Mouse (Mus musculus) limb, embryonic 15.5 days (tissue): Measurements from ENCODE around the gene Slc17a3. TPM values are rescaled to one million over a fixed set of nuclear protein-coding genes. Genes with fewer than 3 reads are reported as not detected.

Experiments used
- ATAC-seq: fragments of 200-750 bp; cut with Nextera tagmentation; 2 replicates; pipeline ENCODE4 v1.8.0; 2017; ENCODE audit warnings: low read depth, moderate TSS enrichment; ENCODE audit not compliant: insufficient number of reproducible peaks, low FRiP score, low TSS enrichment
- H3K27ac ChIP-seq: fragments of 300-500 bp; sonication (generic); 2 replicates; pipeline ENCODE4 v1.5.1; 2015; ENCODE audit warnings: moderate library complexity, mild to moderate bottlenecking, inconsistent platforms
- H3K27me3 ChIP-seq: fragments of 300-500 bp; sonication (generic); 2 replicates; pipeline ENCODE4 v1.6.1; 2015; ENCODE audit warnings: inconsistent platforms
- H3K36me3 ChIP-seq: fragments of 300-500 bp; sonication (generic); 2 replicates; pipeline ENCODE4 v1.6.1; 2015; ENCODE audit warnings: inconsistent platforms
- H3K4me1 ChIP-seq: fragments of 300-500 bp; sonication (generic); 2 replicates; pipeline ENCODE4 v1.6.1; 2015; ENCODE audit warnings: inconsistent platforms
- H3K4me2 ChIP-seq: fragments of 300-500 bp; sonication (generic); 2 replicates; pipeline ENCODE4 v1.6.1; 2015; ENCODE audit warnings: mild to moderate bottlenecking, inconsistent platforms
- H3K4me3 ChIP-seq: fragments of 300-500 bp; sonication (generic); 2 replicates; pipeline ENCODE4 v1.5.1; 2015; ENCODE audit warnings: mild to moderate bottlenecking, inconsistent platforms
- H3K9ac ChIP-seq: fragments of 300-500 bp; sonication (generic); 2 replicates; pipeline ENCODE4 v1.6.1; 2015; ENCODE audit warnings: inconsistent platforms
- H3K9me3 ChIP-seq: fragments of 300-500 bp; sonication (generic); 2 replicates; pipeline ENCODE4 v1.6.1; 2016; ENCODE audit warnings: inconsistent platforms
- WGBS: fragments of 180-500 bp; shearing (Covaris S2); methylation state at CpG from one replicate; pipeline ENCODE4 v1.1.7; 2015; 5-methylcytosine and 5-hydroxymethylcytosine counted together
- polyA plus RNA-seq: library from polyadenylated mRNA; unstranded; fragments of >200 nt; fragmentation: Nextera tagmentation; extraction: Ambion mirVana; gene quantifications from 2 replicates; pipeline ENCODE4 v1.2.1, GENCODE M21; 2015

Gene Slc17a3
- polyA plus RNA-seq, 1 experiment from 2014 or later, result 0.27 TPM

DNA sequence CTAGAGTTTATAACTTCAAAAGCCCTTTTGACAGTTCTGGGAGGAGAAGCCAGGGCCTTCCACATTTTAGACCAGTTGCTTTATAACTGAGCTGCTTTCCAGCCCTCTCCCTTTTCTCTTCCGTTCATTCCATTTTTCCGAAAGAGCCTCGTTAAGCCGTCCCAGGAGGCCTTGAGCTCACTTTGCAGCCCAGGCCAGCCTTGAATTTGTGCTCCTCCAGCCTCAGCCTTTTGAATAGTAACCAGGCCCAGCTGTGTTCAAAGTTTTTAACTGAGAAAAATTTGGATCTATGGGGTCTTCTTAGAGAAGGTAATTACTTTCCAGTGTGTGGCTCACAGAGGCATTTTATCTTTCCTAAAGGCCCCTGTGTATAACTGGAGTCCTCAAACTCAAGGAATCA, 6.6 kb downstream of the Slc17a3 start:
- 18% methylated on average over 4 of the region's 4 CpGs for WGBS

DNA sequence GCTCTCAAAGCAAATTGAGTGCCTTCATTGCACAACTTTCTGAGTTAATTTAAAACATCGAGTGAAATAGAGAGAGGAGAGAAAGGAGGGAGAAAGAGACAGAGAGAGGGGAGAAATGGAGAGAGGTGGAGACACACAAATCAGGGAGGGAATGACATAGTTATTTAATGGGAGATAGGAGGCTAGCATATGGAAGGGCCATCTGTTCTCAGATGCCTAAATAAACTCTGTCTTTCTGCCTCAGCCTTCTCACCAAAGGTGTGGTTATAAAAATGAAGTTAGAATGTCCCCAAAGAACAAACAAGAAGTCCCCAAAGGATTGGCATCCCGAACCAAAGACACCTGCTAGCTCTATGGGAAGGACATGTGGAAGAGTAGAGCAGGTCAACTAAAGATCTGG, 10.1 kb downstream of the Slc17a3 start:
- WGBS, result 76% methylated on average over 2 of the region's 2 CpGs
- Histone ChIP-seq H3K36me3 (no peaks in the 10 kb centered on the region), H3K4me3 (no peak overlapping the region), H3K27me3 (no peaks in the 10 kb centered on the region), H3K4me2 (no peak overlapping the region), H3K4me1 (peaks cover 5% of the 10 kb centered on the region; the same call in 1 of the 2 replicates), H3K9ac (no peak overlapping the region), H3K9me3 (no peaks in the 10 kb centered on the region), H3K27ac (no peak overlapping the region)
- ATAC-seq, result no peak

More for the DNA sequence above, 6.6 kb downstream of the Slc17a3 start:
- no peak overlapping the region for H3K4me2 ChIP-seq
- H3K27ac ChIP-seq, result peak overlapping the region; percentile 80
- no peaks in the 10 kb centered on the region for H3K36me3 ChIP-seq
- H3K9me3 ChIP-seq, result no peaks in the 10 kb centered on the region
- H3K27me3 ChIP-seq, result no peaks in the 10 kb centered on the region
- ATAC-seq, result peak; percentile 58; the same call in 1 of the 2 replicates
- no peak overlapping the region for H3K4me3 ChIP-seq
- H3K9ac ChIP-seq, result no peak overlapping the region
- peaks cover 8% of the 10 kb centered on the region; the same call in 1 of the 2 replicates for H3K4me1 ChIP-seq

DNA sequence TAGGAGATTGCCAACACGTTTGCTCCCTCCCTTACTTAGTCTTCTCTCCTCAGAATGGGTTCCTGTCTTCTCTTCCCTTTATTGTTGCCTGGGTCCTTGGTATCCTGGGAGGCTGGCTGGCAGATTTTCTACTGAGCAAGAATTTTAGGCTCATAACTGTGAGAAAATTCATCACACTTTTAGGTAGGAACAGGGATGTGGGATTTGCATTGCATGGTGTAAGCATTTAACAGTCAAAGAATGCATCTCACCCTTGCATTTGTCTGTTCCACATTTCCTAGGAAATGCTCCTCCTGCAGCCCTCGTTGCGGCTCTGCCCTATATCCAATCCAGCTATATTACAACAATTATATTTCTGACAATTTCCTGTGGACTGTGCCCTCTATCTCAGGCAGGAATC, 17.2 kb downstream of the Slc17a3 start:
- Histone ChIP-seq H3K4me2 (no peak overlapping the region), H3K36me3 (no peaks in the 10 kb centered on the region), H3K9me3 (no peaks in the 10 kb centered on the region), H3K4me3 (no peak overlapping the region), H3K27me3 (no peaks in the 10 kb centered on the region), H3K4me1 (no peaks in the 10 kb centered on the region), H3K9ac (no peak overlapping the region), H3K27ac (no peak overlapping the region)
- no peak for ATAC-seq
- 59% methylated on average over 3 of the region's 3 CpGs for WGBS

DNA sequence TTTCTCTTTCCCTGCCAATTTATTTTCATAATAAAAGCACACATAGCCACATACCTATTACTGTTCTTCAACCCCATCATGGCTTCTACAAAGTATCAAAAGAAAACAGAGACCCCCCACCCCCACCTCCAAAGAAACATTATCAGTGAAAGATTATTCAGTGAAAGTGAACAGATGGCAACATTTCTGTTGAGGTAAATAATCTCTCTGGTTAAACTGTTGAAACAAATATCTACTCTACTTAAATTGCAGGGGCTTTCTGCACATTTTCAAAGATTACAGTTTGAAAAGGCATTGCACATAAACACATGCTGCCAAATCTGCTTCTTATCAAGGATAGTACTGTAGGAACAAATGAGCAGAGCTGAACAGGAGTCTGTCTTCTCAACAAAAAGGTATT, 22.6 kb downstream of the Slc17a3 start:
- Histone ChIP-seq H3K4me1 (peaks cover 2% of the 10 kb centered on the region; the same call in 1 of the 2 replicates), H3K27me3 (no peaks in the 10 kb centered on the region), H3K9me3 (no peaks in the 10 kb centered on the region), H3K9ac (no peak overlapping the region), H3K36me3 (no peaks in the 10 kb centered on the region), H3K27ac (no peak overlapping the region), H3K4me3 (no peak overlapping the region), H3K4me2 (no peak overlapping the region)
- no peak for ATAC-seq

DNA sequence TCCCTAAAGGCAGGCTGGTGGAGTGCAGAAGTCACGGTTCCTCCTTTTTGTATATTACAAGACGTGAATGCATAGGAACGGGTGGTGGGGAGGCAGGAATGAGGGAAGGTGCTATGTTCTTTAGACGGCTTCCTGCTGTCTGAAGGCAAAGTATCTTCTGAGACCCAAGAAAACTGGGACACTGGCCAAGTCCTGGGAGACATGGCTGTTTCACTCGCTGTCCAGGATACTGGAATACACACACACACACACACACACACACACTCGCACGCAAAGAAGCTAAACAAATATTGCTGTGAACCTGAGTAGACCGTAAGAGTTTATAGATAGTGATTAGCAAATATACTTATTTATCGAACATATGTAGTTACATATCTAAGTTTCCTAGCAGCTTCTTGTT, 25.5 kb downstream of the Slc17a3 start:
- Histone ChIP-seq H3K4me3 (no peak overlapping the region), H3K4me2 (no peak overlapping the region), H3K27me3 (no peaks in the 10 kb centered on the region), H3K9me3 (no peaks in the 10 kb centered on the region), H3K9ac (no peak overlapping the region), H3K4me1 (peaks cover 2% of the 10 kb centered on the region; the same call in 1 of the 2 replicates), H3K36me3 (no peaks in the 10 kb centered on the region), H3K27ac (no peak overlapping the region)
- no peak for ATAC-seq
- WGBS, result 79% methylated on average over 9 of the region's 9 CpGs

DNA sequence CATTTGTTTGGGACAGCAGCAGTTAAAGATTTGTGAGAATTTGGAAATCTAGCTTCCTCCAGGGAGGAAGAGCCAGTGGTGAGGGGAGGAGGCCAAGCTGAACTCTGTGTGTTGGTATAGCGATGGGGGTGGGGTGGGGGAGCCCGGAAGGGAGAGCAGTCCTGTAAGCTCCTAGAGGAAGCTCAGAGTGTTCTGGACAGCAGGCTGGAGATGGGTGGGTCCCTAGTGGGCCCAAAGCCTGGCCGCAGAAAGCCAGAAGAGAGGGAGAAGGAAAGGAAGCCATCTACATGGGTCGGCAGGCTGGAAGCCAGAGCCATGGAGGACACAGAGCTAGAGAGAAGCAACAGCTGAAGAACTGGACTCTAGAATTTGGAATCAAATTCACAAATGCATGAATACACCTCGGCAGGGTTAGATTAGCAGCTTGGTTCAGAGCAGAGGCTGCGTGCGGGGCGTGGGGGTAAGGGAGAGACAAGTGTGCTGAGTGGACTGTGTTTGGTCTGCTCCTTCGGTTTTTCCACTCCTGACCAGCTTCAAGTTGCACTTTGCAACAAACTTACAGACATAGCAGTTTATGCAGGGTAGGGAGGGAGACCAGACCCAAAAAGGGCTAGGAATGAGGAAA, 27.0 kb downstream of the Slc17a3 start:
- Histone ChIP-seq H3K27me3 (no peaks in the 10 kb centered on the region), H3K36me3 (no peaks in the 10 kb centered on the region), H3K4me1 (peaks cover 2% of the 10 kb centered on the region; the same call in 1 of the 2 replicates), H3K4me2 (no peak overlapping the region), H3K27ac (0 out of 2 replicates have a peak overlapping the region, but pooled peaks have one; percentile 5), H3K4me3 (no peak overlapping the region), H3K9me3 (no peaks in the 10 kb centered on the region), H3K9ac (no peak overlapping the region)
- 68% methylated on average over 9 of the region's 9 CpGs for WGBS
- ATAC-seq, result no peak

DNA sequence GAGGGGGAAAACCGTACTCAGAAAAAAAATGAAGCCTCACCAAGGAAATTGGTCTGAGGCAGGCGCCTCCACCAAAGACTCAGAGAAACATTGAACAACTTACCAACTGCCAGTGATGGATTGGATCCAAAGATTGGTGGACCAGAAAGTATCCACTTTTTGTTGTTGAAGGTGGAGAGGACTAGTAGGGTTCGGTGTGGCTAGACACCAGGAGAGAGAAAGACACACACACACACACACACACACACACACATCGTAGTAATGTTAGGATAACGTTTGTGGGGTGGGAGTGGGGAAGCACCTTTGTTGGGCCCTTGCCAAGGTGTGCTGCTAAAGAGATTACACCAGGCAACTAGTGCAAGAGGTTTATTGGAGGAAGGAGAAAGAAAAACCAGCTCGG, 27.8 kb downstream of the Slc17a3 start:
- no peaks in the 10 kb centered on the region for H3K36me3 ChIP-seq
- 68% methylated on average over 6 of the region's 6 CpGs for WGBS
- H3K9me3 ChIP-seq, result no peaks in the 10 kb centered on the region
- H3K4me3 ChIP-seq, result no peak overlapping the region
- peaks cover 2% of the 10 kb centered on the region; the same call in 1 of the 2 replicates for H3K4me1 ChIP-seq
- no peak overlapping the region for H3K4me2 ChIP-seq
- ATAC-seq, result no peak
- H3K27ac ChIP-seq, result no peak overlapping the region
- H3K27me3 ChIP-seq, result no peaks in the 10 kb centered on the region
- H3K9ac ChIP-seq, result no peak overlapping the region

DNA sequence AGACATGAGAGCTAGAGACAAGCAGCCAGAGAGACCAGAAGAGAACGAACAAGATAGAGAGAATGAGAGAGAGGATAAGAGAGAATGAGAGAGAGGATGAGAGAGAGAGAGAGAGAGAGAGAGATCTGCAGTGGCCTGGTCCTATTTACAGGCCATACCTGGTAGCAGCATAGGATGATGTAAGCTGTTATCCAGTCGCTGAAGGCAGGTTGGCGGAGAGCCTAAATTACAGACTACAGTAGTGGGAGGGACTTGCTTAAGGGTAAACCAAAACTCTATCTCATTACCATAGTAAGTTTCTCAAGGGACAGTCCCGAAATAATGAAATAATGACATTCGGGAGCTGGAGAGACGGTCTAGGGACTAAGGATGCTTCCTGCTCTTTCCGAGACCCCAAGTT, 28.2 kb downstream of the Slc17a3 start, which contains the start of gene Slc17a1:
Slc17a1 (plus strand) TSS at position 346 of the 400 bp plus-strand sequence.
- no peak for ATAC-seq
- H3K36me3 ChIP-seq, result no peaks in the 10 kb centered on the region
- H3K27me3 ChIP-seq, result no peaks in the 10 kb centered on the region
- 67% methylated on average over 7 of the region's 7 CpGs for WGBS
- H3K9me3 ChIP-seq, result no peaks in the 10 kb centered on the region
- H3K4me1 ChIP-seq, result peaks cover 2% of the 10 kb centered on the region; the same call in 1 of the 2 replicates
- H3K4me3 ChIP-seq, result no peak within 1 kb of the TSS
- H3K27ac ChIP-seq, result peak within 1 kb of the TSS; percentile 33
- no peak within 1 kb of the TSS for H3K4me2 ChIP-seq
- no peak within 1 kb of the TSS for H3K9ac ChIP-seq

DNA sequence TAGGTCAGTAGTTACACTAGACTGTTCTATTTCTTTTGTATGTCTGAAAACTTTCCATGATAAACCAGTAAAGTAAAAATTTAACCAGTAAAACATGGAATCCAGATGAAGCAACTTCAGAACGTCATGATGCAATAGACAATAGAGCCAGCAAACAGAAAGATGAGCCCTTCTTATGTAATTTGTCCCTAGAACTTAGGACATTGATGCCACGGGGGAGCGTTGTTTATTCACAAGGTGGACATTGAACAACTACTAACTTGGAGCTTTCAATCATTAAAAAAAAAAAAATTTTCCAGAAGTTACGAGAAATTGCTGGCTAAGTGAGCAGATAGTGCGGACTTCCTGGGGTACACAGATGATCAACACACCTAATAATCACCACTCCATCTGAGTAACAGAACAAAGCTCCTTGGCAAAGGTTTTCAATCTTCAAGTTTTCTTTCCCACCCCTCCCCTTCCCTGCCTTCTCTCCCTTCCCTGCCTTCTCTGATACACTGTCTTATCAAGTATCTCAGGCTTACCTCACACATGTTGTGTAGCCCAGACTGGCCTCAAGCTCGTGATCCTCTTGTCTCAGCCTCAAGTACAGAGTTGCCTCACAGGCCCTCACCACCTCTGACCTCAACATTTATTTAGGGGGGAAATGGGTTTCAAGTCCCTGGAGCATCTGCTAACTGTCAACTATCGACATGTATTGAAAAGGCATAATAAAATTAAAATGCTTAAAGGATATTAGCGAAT, 29.7 kb downstream of the Slc17a3 start:
- ATAC-seq, result no peak
- H3K9ac ChIP-seq, result no peak overlapping the region
- H3K36me3 ChIP-seq, result no peaks in the 10 kb centered on the region
- peaks cover 2% of the 10 kb centered on the region; the same call in 1 of the 2 replicates for H3K4me1 ChIP-seq
- no peak overlapping the region for H3K27ac ChIP-seq
- H3K4me2 ChIP-seq, result no peak overlapping the region
- no peaks in the 10 kb centered on the region for H3K27me3 ChIP-seq
- H3K4me3 ChIP-seq, result no peak overlapping the region
- WGBS, result 82% methylated on average over 8 of the region's 8 CpGs
- no peaks in the 10 kb centered on the region for H3K9me3 ChIP-seq

DNA sequence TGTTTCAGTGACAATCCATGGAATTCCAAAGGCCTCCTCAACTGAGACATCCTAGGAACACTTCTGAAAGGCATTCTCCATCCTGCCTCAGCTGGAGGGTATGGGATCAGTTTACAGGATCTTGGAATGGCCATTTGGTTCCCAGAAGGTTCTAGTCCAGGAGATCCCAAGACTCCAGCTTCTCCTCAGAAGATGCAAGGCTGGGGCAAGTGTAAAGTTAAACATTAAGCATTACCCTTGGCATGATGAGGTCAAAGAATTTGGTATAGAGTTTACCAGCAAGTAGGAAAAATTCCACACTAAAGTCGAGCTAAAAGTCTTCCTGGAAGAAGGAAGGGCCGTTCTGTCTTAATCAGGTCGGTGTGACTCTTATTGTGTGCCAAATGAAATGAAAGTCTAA, 30.8 kb downstream of the Slc17a3 start:
- no peaks in the 10 kb centered on the region for H3K9me3 ChIP-seq
- H3K9ac ChIP-seq, result no peak overlapping the region
- no peak overlapping the region for H3K4me3 ChIP-seq
- no peak overlapping the region for H3K4me2 ChIP-seq
- peaks cover 2% of the 10 kb centered on the region; the same call in 1 of the 2 replicates for H3K4me1 ChIP-seq
- no peaks in the 10 kb centered on the region for H3K36me3 ChIP-seq
- 68% methylated on average over 3 of the region's 3 CpGs for WGBS
- ATAC-seq, result no peak
- H3K27me3 ChIP-seq, result no peaks in the 10 kb centered on the region
- no peak overlapping the region for H3K27ac ChIP-seq

DNA sequence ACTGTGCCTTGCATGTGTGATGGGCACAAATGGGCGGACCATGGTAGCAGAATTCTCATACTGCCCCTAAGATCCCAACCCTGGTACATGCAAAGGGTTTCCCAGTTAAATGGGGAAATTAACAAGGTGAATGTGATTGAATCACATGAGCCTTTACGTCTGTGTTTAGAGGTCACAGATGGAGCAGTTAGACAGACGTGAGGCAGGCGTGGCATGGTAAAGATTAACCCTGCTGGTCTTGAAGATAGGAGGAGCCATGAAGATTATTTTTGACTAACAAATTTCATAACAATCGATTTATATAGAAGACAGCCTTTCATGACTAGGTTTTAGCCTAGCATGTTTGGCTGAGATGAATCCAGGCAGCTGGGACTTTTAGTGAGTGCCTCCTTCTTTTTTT, 33.9 kb downstream of the Slc17a3 start:
- Histone ChIP-seq H3K4me1 (no peaks in the 10 kb centered on the region), H3K27ac (no peak overlapping the region), H3K27me3 (no peaks in the 10 kb centered on the region), H3K9me3 (no peaks in the 10 kb centered on the region), H3K4me2 (no peak overlapping the region), H3K9ac (no peak overlapping the region), H3K36me3 (no peaks in the 10 kb centered on the region), H3K4me3 (no peak overlapping the region)
- WGBS, result 69% methylated on average over 5 of the region's 5 CpGs
- no peak for ATAC-seq

DNA sequence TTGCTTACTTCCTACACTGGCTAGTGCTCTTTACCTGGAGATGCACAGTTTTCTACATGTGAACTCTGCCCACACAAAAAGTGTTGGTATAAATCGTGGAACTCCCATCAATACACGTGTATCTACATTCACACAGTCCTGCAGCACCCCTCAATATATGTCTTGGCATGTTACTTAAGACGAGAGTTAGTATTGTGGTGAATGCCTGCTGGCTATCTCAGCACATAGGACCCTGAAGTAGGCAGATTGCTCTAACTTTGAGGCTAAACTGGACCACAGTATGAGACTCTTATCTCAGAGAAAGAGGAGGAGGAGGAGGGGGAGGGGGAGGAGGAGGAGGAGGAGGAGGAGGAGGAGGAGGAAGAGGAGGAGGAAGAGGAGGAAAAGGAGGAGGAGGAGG, 39.9 kb downstream of the Slc17a3 start:
- Histone ChIP-seq H3K9me3 (no peaks in the 10 kb centered on the region), H3K4me1 (no peaks in the 10 kb centered on the region), H3K9ac (no peak overlapping the region), H3K36me3 (no peaks in the 10 kb centered on the region), H3K4me2 (no peak overlapping the region), H3K27me3 (no peaks in the 10 kb centered on the region), H3K4me3 (no peak overlapping the region), H3K27ac (no peak overlapping the region)
- no peak for ATAC-seq
- WGBS, result 64% methylated on average over 3 of the region's 3 CpGs
